Mouse (Mus musculus): ENCODE results near the gene Cep164.
A peak's percentile ranks its signal among the peaks of the same experiment; 100 is the strongest.
"Not testable (repeated sequence)": the region's sequence is repeated elsewhere in the genome, so short reads cannot be mapped to it uniquely, and the experiment has no call there.

The Cep164 gene

DNA sequence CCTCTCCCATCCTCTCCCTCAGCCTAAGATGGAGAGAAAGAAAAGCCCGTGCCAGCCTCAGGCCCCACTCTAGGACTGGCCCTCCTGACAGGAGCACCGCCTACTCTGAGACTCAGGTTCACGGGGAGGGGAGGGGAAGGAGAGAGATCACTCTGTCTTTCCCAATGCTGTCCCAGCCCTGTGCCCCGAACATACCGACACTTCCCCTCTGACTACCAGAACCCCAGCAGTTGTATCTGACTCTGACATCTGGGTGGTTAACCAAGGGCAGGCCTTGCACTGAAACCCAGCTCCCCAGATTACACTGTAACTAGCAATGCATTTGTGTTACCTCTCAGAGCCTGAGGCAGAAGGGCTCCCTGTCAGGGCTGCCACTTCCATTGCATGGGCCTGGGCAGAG is 40.1 kb downstream of the Cep164 start:
- no peak for DNase-seq (ENCODE audit: low spot score in 2 of 2)

- no peak for DNase-seq (ENCODE audit: low spot score in 2 of 2)
These were observed 40.9 kb downstream of the Cep164 start for GRCm38 (mm10) chr9:45787547-45787946.

DNA sequence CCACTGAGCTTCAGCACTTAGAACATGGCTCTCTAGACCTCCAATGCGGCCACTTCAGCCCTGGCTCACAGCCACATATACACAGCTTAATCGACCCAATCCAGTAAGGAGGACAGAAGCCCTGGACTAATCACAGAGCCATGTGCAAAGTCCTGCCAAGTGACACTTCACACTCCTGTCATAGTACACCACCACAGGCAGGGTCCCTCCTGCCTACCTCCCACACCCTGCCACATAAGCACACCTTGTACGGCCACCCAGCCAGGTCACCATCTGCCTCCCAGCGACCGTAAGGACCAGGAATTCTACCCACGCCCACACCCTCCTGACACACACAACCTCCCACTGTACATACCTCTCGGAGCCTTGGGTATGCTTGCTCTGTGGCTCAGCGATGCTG is 41.4 kb downstream of the Cep164 start:
- DNase-seq (ENCODE audit: low spot score in 2 of 2), result no peak

DNA sequence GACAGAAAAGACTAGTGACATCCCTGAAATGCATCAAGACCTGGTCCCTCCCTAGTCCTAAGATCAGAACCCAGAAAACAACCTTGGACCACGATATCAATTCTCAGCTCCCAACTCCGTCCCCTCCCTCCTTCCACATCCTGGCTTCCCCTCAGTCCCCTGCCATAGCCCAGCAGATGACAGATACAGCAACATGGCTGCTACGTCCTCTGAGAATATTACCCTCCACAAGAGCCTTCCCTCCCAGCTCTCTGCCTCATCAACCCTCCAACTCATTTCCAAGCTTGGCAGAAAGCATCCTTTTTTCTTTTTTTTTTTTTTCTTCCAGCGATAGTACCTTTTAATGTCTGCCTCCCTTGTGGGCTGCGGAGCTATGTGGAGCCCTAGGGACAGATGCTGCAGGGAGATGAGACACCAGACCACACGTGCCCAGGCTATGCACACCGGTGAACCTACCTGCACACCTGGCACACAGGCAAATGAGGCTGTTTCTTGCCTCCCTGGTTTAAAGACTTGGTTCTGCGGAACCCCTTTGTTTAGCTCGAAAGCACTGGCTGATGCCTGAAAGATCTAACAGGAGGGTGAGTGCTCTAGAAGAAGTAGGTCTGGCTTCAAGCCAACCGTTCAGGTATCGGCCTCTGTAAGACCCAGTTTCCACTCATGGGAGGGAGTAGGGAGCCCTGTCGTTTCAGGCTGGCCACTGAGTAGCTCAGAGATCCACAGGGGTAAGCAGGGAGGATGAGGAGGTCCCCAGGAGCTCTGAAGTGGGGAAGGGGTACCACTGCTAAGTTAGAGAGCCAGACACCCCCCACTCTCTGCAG is 45.0 kb downstream of the Cep164 start:
- no peak for DNase-seq (ENCODE audit: low spot score in 2 of 2)

GRCm38 (mm10) chr9:45779201-45779600 is 49.3 kb downstream of the Cep164 start:
- no peak for DNase-seq (ENCODE audit: low spot score in 2 of 2)

- DNase-seq (ENCODE audit: low spot score in 2 of 2), result not testable (repeated sequence)
These were observed 52.3 kb downstream of the Cep164 start for GRCm38 (mm10) chr9:45776176-45776575.

GRCm38 (mm10) chr9:45774088-45774487 is 54.4 kb downstream of the Cep164 start:
- DNase-seq (ENCODE audit: low spot score in 2 of 2), result no peak

GRCm38 (mm10) chr9:45769596-45769995 is 58.9 kb downstream of the Cep164 start:
- DNase-seq (ENCODE audit: low spot score in 2 of 2), result no peak

GRCm38 (mm10) chr9:45768421-45768820 is 60.1 kb downstream of the Cep164 start:
- DNase-seq (ENCODE audit: low spot score in 2 of 2), result no peak

DNA sequence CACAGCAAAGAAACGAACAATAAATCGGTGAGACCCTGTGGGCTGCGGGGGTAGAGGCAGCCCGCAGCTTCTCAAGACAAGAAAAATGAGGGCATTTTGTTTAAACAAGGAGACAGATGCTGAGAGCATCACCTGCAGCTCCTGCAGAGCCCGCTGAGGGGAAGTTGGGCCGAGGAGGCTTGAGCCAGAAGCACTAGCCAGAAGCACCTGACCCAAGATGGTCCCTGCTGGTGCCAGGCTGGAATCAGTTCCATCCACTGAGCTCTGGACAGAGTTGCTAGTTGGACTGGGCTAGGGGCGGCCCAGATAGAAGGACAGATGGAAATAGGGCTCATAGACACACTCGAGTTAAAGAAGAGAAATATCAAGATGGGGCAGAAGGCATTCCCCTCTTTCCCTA is 61.3 kb downstream of the Cep164 start:
- no peak for DNase-seq (ENCODE audit: low spot score in 2 of 2)

- peak; percentile 14 to 16 for DNase-seq (ENCODE audit: low spot score in 2 of 2)
These were observed 62.3 kb downstream of the Cep164 start for GRCm38 (mm10) chr9:45766195-45766594.

- DNase-seq (ENCODE audit: low spot score in 2 of 2), result peak; percentile 85 to 91
These were observed 73.9 kb downstream of the Cep164 start for GRCm38 (mm10) chr9:45754452-45755091.

GRCm38 (mm10) chr9:45749917-45750316 is 78.6 kb downstream of the Cep164 start:
- no peak for DNase-seq (ENCODE audit: low spot score in 2 of 2)

GRCm38 (mm10) chr9:45745451-45745850 is 83.0 kb downstream of the Cep164 start:
- no peak for DNase-seq (ENCODE audit: low spot score in 2 of 2)

DNA sequence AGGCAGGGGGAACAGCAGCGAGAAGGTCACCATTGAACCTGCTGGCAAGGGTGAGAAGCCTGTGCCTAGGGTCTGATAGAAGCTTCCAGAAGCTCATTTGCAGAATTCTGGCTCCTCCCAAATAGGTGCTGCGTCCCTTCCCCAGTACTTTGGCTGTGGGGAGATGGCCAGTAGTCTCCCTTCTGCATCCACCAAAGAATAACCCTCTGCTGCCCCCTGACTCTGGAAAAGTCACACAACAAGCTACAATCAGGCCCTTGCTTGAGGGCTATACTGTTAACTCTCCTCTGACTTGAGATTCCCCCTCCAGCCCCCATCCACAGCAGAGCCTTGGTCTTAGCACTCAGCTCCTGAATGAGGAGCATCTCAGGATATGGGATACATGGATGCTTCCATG is 87.9 kb downstream of the Cep164 start:
- DNase-seq (ENCODE audit: low spot score in 2 of 2), result no peak

DNA sequence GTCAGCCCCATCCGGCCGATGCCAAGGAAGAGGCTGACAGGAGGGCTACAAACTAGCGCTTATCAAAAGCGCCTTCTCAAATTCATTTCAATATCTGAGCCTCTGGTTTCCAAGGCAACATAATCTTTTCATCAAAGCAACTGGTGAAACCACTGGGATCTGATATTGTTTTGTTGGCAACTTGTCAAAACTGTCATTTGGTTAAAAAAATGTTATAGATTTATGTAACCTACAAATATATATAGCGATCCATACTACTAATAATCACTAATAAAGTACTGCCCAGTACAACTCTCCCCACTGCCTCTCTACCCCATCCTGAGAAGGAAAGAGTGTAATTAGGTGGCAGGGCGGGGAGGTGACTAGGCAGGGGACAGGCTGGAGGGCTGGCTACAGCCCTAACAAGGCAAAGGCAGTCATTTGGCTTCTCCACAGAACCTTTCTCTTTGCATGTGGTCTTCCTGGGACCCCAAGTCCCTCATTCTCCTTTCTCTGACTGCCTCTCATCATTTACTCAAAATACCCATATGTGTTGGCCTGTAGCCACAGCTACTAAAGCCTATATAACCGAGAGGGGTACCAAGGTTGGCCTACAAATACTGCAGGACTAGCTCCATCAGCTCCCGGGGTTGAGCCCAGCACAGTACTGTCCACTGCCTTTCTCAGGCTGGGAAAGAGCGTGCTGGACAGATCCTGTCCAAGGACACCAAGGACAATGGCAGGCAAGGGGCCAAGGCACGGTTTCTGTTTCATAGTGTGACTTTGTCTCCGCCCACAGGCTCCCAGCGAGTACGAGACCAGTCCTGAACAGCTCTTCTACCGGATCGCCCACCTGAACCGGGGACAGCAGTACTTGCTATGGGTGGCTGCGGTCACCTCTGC is 88.5 kb downstream of the Cep164 start:
- peak in 1 of 2 experiments; percentile 23 for DNase-seq (ENCODE audit: low spot score in 2 of 2)

- DNase-seq (ENCODE audit: low spot score in 2 of 2), result no peak
These were observed 89.3 kb downstream of the Cep164 start for GRCm38 (mm10) chr9:45739001-45739701.

DNA sequence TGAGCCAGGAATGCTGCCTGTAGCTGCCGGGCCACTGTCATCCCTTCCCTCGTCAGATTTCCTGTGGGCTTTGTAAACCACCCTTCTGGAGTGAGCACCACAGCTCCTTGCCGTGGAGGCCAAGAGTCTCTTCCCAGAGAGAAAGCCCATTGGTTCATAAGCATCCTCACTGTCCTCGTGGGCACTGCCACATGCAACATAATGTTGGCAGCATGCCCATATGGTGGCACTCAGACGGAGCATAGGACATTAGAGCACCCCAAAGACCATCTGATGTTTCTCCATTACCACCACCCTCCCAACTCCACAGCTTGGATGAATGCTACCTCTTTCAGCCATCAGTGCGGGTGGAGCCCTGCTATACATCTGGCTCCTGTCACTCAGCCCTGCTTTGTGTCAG is 95.2 kb downstream of the Cep164 start:
- DNase-seq (ENCODE audit: low spot score in 2 of 2), result no peak

DNA sequence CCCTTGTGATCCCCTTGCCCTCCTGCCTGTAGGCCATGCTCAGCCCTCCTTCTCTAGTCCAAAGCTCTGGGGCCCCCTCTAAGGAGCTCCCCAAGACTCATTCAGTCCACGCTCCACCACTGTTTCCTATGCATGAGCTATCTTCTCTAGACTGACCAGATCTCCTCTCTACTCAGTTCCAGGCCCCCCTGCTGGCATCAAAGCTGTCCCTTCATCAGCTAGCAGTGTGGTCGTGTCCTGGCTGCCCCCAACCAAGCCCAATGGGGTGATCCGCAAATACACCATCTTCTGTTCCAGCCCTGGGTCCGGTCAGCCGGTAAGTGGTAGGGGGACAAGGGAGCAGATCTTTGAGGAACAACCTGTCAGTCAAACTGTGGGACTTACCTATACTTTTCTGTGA is 96.6 kb downstream of the Cep164 start:
- no peak for DNase-seq (ENCODE audit: low spot score in 2 of 2)

DNA sequence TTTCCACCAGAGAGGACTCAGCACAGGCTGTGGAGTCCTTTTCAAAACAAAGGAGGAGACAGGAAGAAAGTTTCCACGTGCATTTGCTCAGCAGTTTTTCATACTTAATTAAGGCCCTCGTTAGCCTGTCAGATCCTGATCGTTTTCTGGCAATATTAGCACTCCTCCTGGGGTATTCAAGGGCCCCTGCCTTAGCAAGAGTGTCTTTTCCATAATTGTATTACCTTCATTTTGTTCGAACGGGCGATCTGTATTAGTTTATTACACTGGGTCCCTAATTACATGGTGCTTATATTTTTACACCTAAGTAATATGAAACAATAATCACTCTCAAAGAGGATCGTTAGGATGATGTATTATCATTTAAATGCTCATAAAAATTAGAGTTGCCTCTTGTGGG is 108.5 kb downstream of the Cep164 start:
- DNase-seq (ENCODE audit: low spot score in 2 of 2), result no peak

All from right cerebral cortex, adult 2 months (tissue).